Mouse (Mus musculus) layer of hippocampus, postnatal 10 days (tissue): ENCODE results near the gene Psmd13. TPM values are rescaled to one million over a fixed set of nuclear protein-coding genes. Genes with fewer than 3 reads are reported as not detected.
A peak's percentile ranks its signal among the peaks of the same experiment; 100 is the strongest.
"Not testable (repeated sequence)": the region's sequence is repeated elsewhere in the genome, so short reads cannot be mapped to it uniquely, and the experiment has no call there.

ENCODE experiments used
- DNase-seq, 2 experiments: peaks; one replicate each; pipeline ENCODE4 v3.0.0; 2021; ENCODE audit warnings: low spot score in 2 of 2
- total RNA-seq, 2 experiments: library from RNA; stranded (reverse); gene quantifications; 2 replicates each; pipeline ENCODE4 v1.2.3; 2021

Psmd13 gene
- total RNA-seq, 2 experiments from 2014 or later, result 151 to 155 TPM

DNA sequence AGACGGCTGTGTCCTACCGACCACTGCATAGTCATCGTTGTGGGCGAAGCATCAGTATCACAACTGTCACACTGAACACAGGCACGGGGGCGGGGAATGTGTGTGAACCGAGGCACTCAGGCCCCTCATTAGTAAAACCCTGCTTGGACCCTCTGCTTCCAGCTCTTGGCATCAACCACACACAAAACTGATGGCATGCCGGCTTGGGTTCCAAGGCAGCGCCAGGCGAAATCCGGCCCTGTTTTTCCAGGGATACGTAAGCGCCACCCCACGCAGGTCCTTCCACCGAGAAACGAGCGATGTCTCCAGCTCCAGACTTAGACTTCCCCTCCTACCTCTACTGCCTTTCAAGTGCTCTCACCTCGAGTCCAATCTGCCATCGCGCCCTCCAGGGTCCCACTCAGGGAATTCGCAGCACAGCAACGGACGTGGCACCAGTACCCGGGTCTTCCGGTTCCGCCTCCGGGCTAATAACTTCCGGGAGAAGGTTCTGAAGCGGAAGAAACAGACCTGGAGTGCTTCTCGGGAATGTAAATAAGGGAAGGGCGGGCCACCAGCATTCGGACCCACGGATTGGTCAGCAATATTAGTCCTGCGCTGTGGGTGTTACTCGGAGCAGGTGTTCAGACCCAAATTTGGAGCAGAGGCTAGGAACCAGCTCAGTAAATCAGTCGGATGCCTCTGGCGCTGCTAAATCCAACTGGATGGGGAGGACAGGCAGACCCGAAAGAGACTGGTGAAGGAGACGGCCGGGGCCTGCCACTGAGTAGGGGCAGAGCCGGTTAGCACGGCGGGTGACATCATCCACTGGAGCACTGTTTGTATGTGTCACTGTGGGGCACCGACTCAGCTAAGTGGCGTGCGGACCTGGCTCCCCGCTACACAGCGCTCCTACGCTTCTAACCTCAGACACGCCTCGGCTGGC is 25.6 kb upstream of the Psmd13 start, which contains the start of gene Gm45785:
TSS of gene Gm45785 (minus strand) at position 472 of the 925 bp plus-strand sequence.
- peak; percentile 72 to 76 for DNase-seq

GRCm38 (mm10) chr7:140856785-140857549 is 24.8 kb upstream of the Psmd13 start, which contains the start of gene Ric8a:
Gene Ric8a (plus strand): TSS chr7:140856957.
- DNase-seq, result peak; percentile 82 to 85

DNA sequence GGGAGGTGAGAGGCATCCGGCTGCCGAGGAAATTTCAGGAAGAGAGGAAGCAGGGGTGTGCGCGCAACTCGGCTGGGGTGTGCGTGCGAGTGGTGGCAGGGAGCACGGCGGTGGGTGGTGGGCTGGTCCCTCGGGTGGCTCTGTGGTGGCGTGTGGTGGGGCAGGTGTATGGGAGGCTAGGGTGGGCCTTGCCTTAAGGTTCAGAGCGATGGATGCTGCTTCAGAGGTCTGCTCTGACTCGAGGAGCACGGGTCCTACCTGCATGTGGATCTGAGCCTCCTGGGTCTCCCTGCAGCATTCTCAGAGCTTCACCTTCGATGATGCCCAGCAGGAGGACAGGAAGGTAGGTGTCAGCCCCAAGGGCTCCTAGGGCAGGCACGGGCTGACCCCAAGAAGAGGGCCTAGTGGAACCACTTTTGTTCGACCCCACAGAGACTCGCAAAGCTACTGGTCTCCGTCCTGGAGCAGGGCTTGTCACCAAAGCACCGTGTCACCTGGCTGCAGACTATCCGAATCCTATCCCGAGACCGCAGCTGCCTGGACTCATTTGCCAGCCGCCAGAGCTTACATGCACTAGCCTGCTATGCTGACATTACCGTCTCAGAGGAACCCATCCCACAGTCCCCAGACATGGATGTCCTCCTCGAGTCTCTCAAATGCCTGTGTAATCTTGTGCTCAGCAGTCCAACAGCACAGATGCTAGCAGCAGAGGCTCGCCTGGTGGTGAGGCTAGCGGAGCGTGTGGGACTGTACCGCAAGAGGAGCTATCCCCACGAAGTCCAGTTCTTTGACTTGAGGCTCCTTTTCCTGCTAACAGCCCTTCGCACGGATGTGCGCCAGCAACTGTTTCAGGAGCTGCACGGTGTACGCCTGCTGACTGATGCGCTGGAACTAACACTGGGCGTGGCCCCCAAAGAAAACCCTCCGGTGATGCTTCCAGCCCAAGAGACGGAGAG is 23.9 kb upstream of the Psmd13 start, which contains the start of gene Bet1l:
TSS of gene Bet1l (minus strand) at position 28 of the 956 bp plus-strand sequence.
- peak in 1 of 2 experiments; percentile 42 for DNase-seq

- no peak for DNase-seq
These were observed 23.0 kb upstream of the Psmd13 start for GRCm38 (mm10) chr7:140858746-140859145.

DNA sequence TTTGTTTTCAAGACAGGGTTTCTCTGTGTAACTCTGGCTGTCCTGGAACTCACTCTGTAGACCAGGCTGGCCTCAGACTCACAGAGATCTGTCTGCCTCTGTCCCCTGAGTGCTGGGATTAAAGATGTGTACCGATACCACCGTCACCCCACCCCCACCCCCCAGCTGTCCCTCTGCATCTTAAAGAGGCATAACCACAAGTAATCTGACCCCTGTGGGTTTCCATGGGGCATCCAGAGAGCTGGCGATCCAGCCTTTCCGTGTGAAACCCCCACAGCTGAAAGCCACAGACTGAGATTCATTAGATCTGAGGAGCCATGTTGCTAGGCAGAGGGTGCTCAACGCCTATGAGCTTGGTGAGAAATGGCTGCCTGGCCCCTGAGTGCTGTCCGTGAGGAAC is 21.8 kb upstream of the Psmd13 start:
- no peak for DNase-seq

DNA sequence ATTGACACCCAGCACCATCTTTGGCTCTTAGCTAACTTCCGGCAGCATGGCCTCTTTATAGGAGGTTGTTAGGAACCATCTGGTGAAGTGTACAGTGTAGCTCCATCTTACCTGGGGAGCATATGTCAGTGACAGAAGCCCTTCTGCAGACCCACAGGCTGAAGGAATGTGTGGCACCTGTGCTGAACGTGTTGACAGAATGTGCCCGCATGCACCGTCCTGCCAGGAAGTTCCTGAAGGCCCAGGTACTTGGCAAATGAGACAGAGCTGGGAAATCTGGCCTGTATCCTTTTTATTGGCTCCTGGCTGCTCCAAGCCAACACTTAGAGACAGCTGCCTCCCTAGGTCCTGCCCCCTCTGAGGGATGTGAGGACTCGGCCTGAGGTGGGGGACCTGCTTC is 21.0 kb upstream of the Psmd13 start:
- DNase-seq, result no peak

DNA sequence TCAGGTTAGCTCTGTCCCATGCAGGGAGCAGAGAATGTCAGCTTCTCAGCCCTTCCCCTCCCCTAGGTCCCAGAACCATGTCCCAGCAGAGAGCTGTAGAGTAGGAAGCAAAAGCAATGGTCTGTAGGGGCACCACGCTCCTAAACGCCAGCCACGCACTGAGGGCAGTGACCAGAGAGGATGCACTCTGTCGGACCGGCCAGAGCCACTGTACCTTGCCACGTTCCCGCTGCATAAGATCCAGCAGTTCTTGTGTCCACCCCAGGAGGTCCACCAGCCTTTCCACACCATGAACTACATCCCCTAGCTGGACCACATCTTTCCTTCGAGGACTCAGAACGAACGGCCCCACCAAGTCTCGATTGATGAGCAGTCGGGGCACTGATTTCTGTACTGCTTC is 17.0 kb upstream of the Psmd13 start:
- no peak for DNase-seq

- no peak for DNase-seq
These were observed 7.5 kb upstream of the Psmd13 start for GRCm38 (mm10) chr7:140874224-140874623.

GRCm38 (mm10) chr7:140877364-140877763 is 4.4 kb upstream of the Psmd13 start:
- DNase-seq, result no peak

GRCm38 (mm10) chr7:140879355-140879754 is 2.4 kb upstream of the Psmd13 start:
- no peak for DNase-seq

GRCm38 (mm10) chr7:140880419-140880818 is 1.3 kb upstream of the Psmd13 start:
- no peak for DNase-seq

- DNase-seq, result no peak
These were observed 778 bp upstream of the Psmd13 start for GRCm38 (mm10) chr7:140880865-140881515.

DNA sequence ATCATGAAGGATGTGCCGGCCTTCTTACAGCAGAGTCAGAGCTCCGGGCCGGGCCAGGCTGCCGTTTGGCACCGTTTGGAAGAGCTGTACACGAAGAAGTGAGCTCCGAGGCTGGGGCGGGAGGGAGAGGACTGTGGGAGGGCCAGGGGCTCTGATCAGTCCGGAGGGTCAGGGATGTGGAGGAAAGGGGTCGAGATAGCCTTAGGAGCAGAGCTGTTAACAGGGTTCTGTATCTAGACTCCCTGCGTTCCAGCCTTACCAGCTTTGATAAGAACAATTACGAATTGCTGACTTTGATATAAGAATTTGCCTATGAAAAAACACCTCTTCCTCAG is 668 bp downstream of the Psmd13 start:
- DNase-seq, result no peak

DNA sequence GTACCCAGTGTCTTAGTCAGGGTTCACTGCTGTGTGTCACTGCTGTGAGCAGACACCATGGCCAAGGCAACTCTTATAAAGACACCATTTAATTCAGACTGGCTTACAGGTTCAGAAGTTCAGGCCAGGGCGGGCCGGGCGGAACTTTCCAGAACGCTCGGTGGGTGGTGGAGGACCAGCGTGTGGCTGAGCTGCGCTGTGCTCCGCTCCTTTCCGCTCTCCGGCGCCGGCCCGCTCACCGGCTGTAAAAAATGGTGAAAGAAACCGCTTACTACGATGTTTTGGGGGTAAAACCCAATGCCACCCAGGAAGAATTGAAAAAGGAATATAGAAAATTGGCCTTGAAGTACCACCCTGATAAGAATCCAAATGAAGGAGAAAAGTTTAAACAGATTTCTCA is 8.9 kb downstream of the Psmd13 start:
- not testable (repeated sequence) for DNase-seq

- no peak for DNase-seq
These were observed 12.3 kb downstream of the Psmd13 start for GRCm38 (mm10) chr7:140894031-140894430.

GRCm38 (mm10) chr7:140894611-140895010 is 12.8 kb downstream of the Psmd13 start:
- DNase-seq, result no peak

- no peak for DNase-seq
These were observed 16.1 kb downstream of the Psmd13 start for GRCm38 (mm10) chr7:140897863-140898262.

DNA sequence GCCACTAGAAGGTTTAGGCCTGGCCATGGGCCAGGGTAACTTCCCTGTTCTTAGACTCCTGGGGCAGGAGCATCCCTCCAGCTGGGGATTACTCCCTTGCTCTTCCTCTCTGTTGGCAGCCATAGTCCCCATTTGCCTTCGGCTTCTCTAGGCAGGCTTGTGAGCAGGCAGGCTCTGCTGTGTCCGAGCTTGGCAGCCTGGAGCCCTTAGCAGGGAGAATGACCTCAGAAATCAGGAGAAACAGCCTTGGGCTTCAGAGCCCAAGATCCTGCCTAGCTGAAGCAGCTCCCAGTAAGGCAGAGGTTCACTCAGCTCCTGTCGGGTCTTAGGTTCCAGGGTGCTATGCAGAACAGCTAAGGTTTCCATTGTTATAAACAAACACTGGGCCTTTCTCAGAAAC is 17.4 kb downstream of the Psmd13 start:
- DNase-seq, result no peak

DNA sequence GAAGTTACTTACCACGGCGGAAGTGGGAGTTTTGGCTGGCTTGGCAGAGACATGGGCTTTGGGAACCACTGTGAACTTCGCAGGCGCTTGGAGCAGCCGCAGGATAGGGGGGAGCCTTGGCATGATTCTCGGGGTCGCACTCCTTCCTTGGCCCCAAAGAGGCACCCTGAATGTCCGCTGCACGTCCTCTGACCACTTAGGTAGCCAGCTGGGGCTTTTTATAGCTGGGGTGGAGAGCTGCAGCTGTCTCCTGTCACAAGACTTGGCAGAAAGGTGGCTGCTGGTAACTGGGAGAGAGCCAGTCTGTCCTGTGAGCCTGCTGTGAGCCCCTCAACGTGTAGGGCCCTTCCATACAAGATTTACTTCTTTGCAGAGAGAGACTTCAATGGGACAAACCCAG is 18.5 kb downstream of the Psmd13 start, which contains the start of gene Cox8b:
TSS of gene Cox8b (minus strand) at position 227 of the 400 bp plus-strand sequence.
- DNase-seq, result no peak
